Mouse (Mus musculus) adrenal gland, postnatal 25 days (tissue): ENCODE data around the gene Exoc6. TPM values are rescaled to one million over a fixed set of nuclear protein-coding genes. Genes with fewer than 3 reads are reported as not detected.
"Not testable (repeated sequence)": the region's sequence is repeated elsewhere in the genome, so short reads cannot be mapped to it uniquely, and the experiment has no call there.

ENCODE experiments used
- DNase-seq: peaks from one replicate; pipeline ENCODE4 v3.0.0; 2021; ENCODE audit warnings: mixed read lengths
- long read RNA-seq: library from polyadenylated mRNA; stranded (forward); transcript quantifications from one replicate; pipeline ENCODE4 v2.0.0, GENCODE M21; 2021
- total RNA-seq: library from RNA; stranded (reverse); gene quantifications from 2 replicates; pipeline ENCODE4 v1.2.3, GENCODE M21; 2021

Exoc6 gene
- 15.7 and 21.4 TPM in 2 replicates for total RNA-seq
- long read RNA-seq, transcript Exoc6-201 (22 exons, 3,543 nt): major isoform, 38 of 51 reads
- long read RNA-seq, partial matches to known transcripts: 6 of 51 reads
- long read RNA-seq, other reads (novel, unspliced or antisense): 7 of 51 reads

GRCm38 (mm10) chr19:37550101-37551039 lies at the start of gene Exoc6:
Exoc6 (plus strand) TSS chr19:37550418.
- peak; percentile 82 for DNase-seq

GRCm38 (mm10) chr19:37502996-37503395 lies 47.2 kb upstream of the Exoc6 start:
- no peak for DNase-seq

- DNase-seq: no peak
These were observed 44.2 kb upstream of the Exoc6 start for GRCm38 (mm10) chr19:37506066-37506465.

- no peak for DNase-seq
These were observed 43.6 kb upstream of the Exoc6 start for GRCm38 (mm10) chr19:37506614-37507013.

- peak; percentile 92 for DNase-seq
These were observed 40.5 kb upstream of the Exoc6 start for GRCm38 (mm10) chr19:37509725-37510124.

- no peak for DNase-seq
These were observed 35.4 kb upstream of the Exoc6 start for GRCm38 (mm10) chr19:37514811-37515292.

GRCm38 (mm10) chr19:37517419-37517818 lies 32.8 kb upstream of the Exoc6 start:
- no peak for DNase-seq

GRCm38 (mm10) chr19:37520740-37521433 lies 29.3 kb upstream of the Exoc6 start:
- DNase-seq: no peak

- no peak for DNase-seq
These were observed 28.8 kb upstream of the Exoc6 start for GRCm38 (mm10) chr19:37521434-37521781.

GRCm38 (mm10) chr19:37523280-37524062 lies 26.7 kb upstream of the Exoc6 start:
- no peak for DNase-seq

- no peak for DNase-seq
These were observed 24.3 kb upstream of the Exoc6 start for GRCm38 (mm10) chr19:37525925-37526324.

- DNase-seq: no peak
These were observed 23.4 kb upstream of the Exoc6 start for GRCm38 (mm10) chr19:37526768-37527167.

- DNase-seq: not testable (repeated sequence)
These were observed 22.5 kb upstream of the Exoc6 start for GRCm38 (mm10) chr19:37527736-37528135.

- no peak for DNase-seq
These were observed 21.6 kb upstream of the Exoc6 start for GRCm38 (mm10) chr19:37528581-37528980.

GRCm38 (mm10) chr19:37529296-37529695 lies 20.9 kb upstream of the Exoc6 start:
- DNase-seq: no peak

GRCm38 (mm10) chr19:37529975-37530515 lies 20.2 kb upstream of the Exoc6 start:
- DNase-seq: no peak

- DNase-seq: no peak
These were observed 19.6 kb upstream of the Exoc6 start for GRCm38 (mm10) chr19:37530601-37531000.

GRCm38 (mm10) chr19:37531200-37531845 lies 18.9 kb upstream of the Exoc6 start:
- DNase-seq: no peak

GRCm38 (mm10) chr19:37533196-37533595 lies 17.0 kb upstream of the Exoc6 start:
- no peak for DNase-seq

- DNase-seq: no peak
These were observed 15.4 kb upstream of the Exoc6 start for GRCm38 (mm10) chr19:37534737-37535365.

GRCm38 (mm10) chr19:37536426-37536825 lies 13.8 kb upstream of the Exoc6 start:
- DNase-seq: no peak
